Mouse (Mus musculus): ENCODE data around the gene 6430571L13Rik.

GRCm38 (mm10) chr9:107354826-107355225 is 14.4 kb downstream of the 6430571L13Rik start:
- TF ChIP-seq CTCF (IDR thresholded peaks at IDR 0.05; ENCODE audit: low read depth), result no peak
- TF ChIP-seq EP300 (IDR thresholded peaks at IDR 0.05; ENCODE audit: low read depth), result no peak

All from liver, embryonic 14.5 days (tissue).